Mouse (Mus musculus): Measurements from ENCODE around the gene Agxt2. TPM values are rescaled to one million over a fixed set of nuclear protein-coding genes. Genes with fewer than 3 reads are reported as not detected.

The Agxt2 gene
- total RNA-seq, 2 experiments from 2014 or later: not detected

DNA sequence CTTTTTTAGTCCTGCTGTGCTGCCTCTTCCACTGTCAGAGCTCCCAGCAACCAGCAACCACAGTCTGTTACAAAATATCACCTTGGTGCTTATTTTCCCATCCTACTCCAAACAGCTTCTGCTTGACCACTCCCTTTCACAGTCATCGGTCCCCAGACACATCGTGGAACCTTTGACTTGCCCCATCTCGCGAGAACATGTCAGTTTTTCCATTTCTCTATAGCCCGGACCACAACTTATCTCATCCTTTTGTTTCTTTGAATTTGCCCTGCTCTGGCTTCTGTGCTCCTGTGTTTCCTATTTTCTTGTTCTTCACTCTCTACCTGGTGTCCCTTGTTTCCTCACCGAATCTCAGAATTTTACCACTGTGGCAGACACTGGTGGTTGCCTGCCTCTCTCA lies 67.8 kb downstream of the Agxt2 start:
- intact Hi-C loops (cut with DNase I): no loop called here
- no peak for DNase-seq

DNA sequence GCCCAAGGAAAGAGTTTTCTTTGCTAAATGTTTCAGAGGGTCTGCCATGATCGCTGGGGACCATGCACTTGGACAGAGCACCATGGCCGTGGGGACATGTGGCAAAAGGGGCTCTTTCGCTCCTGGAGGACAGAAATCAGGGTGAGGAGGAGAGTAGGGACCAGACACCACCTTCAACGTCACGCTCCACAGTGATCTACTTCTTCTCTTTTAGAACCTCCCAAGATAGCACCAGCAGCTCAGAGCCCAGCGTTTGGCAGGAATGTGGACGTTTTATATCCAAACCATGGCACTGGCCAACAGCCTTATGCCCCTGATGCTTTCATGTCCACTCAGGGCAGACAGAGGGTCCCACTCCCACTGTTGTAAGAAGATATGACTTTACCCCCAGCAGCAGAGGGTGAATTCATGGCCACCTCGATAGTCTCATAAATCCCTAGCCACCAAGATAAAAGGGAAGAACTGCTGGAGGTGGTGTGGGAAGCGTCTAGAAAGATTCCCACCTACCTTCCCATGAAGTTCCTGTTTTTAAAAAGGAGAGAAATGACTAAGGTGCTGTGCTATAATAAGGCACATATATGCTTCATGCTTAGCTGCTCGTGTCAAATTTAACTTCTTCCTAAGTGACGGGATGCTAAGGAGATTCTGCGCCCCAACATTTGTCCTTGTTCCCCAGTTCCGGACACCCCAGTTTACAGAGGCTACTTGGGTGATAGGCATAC lies 68.4 kb downstream of the Agxt2 start:
- DNase-seq: no peak
- intact Hi-C loops (cut with DNase I): no loop called here

DNA sequence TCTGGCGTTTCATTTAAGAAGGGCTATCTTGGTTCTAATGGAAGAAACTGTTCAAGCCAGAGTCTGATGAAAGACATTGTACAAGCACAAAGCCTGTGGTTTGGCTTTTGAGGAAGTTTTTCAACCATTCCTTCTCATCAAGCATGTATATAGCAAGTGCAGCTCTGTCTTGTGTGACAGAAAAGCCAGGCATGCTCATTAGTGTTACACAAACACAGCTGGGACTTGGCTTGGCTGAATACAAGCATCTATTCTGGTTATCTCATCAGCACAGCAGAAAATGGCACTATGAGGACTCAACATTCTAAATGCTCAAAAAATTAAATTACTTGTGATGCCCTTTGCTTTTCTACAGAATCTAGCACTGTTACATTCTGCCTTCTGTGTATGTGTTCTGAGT lies 78.6 kb downstream of the Agxt2 start:
- intact Hi-C loops (cut with DNase I): no loop called here
- DNase-seq: no peak

DNA sequence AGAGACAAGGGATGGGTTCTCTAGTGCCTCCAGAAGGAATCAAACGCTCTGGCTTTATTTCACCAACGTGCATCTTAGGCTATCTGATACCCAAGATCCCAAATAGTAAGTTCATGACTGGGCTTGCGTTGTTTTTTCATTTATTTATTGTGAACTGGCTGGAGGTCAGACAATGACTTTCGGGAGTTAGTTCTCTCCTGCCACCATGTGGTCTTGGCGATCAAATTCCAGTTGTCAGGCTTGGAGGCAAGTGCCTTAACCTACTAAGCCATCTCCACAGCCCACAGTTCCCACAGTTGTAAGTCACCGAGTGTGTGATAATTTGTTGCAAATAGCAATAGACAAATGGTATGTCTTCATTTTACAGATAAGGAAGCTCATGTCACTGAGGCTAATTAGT lies 81.6 kb downstream of the Agxt2 start:
- intact Hi-C loops (cut with DNase I): loop anchor here (5.0 kb wide), 1 partner anchor 988 kb away; no protein-coding TSS in a partner anchor
- no peak for DNase-seq

DNA sequence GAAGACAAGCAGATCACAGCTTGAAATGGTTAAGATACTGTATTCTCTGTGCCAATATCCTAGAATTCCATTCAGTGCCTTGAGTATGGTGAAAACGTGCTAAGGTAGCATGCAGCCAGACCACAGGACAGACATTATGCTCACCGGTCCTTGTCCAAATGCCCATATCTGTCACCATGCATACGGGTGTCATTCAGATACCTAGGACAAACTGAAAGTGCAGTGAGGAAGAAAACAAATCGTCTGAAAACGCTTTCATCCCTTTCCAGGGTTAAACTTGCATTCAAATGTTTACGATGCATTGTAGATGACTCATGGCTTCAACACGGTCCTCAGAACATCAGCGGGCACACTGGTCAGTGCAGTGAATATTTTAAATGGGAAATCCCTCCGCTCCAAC lies 83.2 kb downstream of the Agxt2 start:
- intact Hi-C loops (cut with DNase I): loop anchor here (5.0 kb wide), 1 partner anchor 989 kb away; no protein-coding TSS in a partner anchor
- no peak for DNase-seq

DNA sequence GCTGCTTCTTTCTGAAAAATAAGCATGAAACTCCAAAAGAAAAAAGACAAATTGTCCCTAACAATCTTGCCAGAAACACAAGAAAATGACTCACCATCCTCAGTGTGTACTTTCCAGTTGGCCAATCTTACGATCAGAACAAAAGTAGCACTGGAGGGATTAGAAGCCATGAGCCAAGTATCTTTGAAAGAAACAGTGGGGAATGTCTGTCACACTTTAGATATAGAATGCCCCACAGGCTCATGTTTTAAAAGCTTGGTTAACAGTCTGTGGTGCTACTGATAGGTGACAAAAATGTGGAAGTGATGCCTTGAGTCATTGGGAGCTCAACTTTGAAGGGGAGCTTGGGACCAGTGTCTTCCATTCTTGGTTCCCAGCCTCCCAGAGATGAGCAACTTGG lies 83.9 kb downstream of the Agxt2 start:
- intact Hi-C loops (cut with DNase I): loop anchor here (5.0 kb wide), 1 partner anchor 990 kb away; no protein-coding TSS in a partner anchor
- no peak for DNase-seq

DNA sequence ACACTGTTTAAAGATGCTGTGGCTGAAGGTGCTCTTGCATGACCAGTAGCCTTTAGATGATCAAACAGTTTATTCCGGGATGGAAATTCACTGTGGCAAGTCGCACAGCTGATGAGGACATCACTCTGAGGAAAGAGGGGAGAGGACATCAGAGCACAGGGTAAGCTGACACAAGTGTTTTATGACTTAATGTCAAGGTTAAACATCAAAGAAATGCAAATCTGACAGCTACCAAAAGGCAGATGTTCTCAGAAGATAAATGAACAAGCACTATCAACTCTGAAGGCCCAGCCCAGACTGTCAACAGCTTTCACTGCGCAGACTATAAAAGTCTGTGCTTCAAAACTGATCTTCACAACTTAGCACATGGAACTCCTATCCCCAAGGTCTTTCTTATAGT lies 88.8 kb downstream of the Agxt2 start:
- no peak for DNase-seq
- intact Hi-C loops (cut with DNase I): no loop called here

Other genes with a start within 250 kb of the Agxt2 start
- 1 to 10 TPM; 2.6 to 3.2 TPM for gene Prlr, start 181.3 kb upstream of the Agxt2 start, total RNA-seq (2021)
- not detected for gene Gm21973, start 33.2 kb upstream of the Agxt2 start, total RNA-seq (2021)
- gene Dnajc21, start 112.0 kb downstream of the Agxt2 start, total RNA-seq (2021): 10 to 100 TPM; 37.1 to 41.5 TPM
- gene Brix1, start 127.4 kb downstream of the Agxt2 start, total RNA-seq (2021): 10 to 100 TPM; 19.9 to 20.0 TPM
- gene Rad1, start 127.5 kb downstream of the Agxt2 start, total RNA-seq (2021): 1 to 10 TPM; 7.2 to 9.1 TPM
- gene Ttc23l, start 200.1 kb downstream of the Agxt2 start, total RNA-seq (2021): not detected